Mouse (Mus musculus): ENCODE results near the gene Btbd19.

GRCm38 (mm10) chr4:117159666-117160065 lies 34.1 kb upstream of the Btbd19 start:
- TF ChIP-seq EP300 (IDR thresholded peaks at IDR 0.05) (no peak), CTCF (IDR thresholded peaks at IDR 0.05) (no peak)

Data from lung, postnatal 0 days (tissue).